Mouse (Mus musculus) limb, embryonic 10.5 days (tissue): ENCODE measurements around the gene 4930469K13Rik. TPM values are rescaled to one million over a fixed set of nuclear protein-coding genes. Genes with fewer than 3 reads are reported as not detected.
"Not testable (repeated sequence)": the region's sequence is repeated elsewhere in the genome, so short reads cannot be mapped to it uniquely, and the experiment has no call there.

ENCODE experiments used
- DNase-seq: peaks from one replicate; pipeline ENCODE4 v3.0.0-alpha.2; 2017; ENCODE audit warnings: low spot score
- H3K27ac ChIP-seq: fragments of 300-500 bp; sonication (generic); 2 replicates; pipeline ENCODE4 v1.5.1; 2016; ENCODE audit warnings: mild to moderate bottlenecking
- H3K27me3 ChIP-seq: fragments of 300-500 bp; sonication (generic); 2 replicates; pipeline ENCODE4 v1.6.1; 2016; ENCODE audit warnings: low read depth, mild to moderate bottlenecking; ENCODE audit not compliant: poor library complexity, severe bottlenecking
- H3K36me3 ChIP-seq: fragments of 300-500 bp; sonication (generic); 2 replicates; pipeline ENCODE4 v1.6.1; 2016; ENCODE audit warnings: mild to moderate bottlenecking, moderate library complexity
- H3K4me1 ChIP-seq: fragments of 300-500 bp; sonication (generic); 2 replicates; pipeline ENCODE4 v1.6.1; 2016
- H3K4me3 ChIP-seq: fragments of 300-500 bp; sonication (generic); 2 replicates; pipeline ENCODE4 v1.5.1; 2016; ENCODE audit warnings: mild to moderate bottlenecking, moderate library complexity
- H3K9me3 ChIP-seq: fragments of 300-500 bp; sonication (generic); replicated peaks from 2 replicates; pipeline ENCODE4 v1.6.1; 2016; ENCODE audit warnings: mild to moderate bottlenecking
- WGBS: fragments of 180-500 bp; shearing (Covaris S2); methylation state at CpG from one replicate; pipeline ENCODE4 v1.1.7; 2016; 5-methylcytosine and 5-hydroxymethylcytosine counted together
- polyA plus RNA-seq: library from polyadenylated mRNA; unstranded; fragments of >200 nt; fragmentation: Nextera tagmentation; extraction: Ambion mirVana; gene quantifications from 2 replicates; pipeline ENCODE4 v1.2.1, GENCODE M21; 2016

The 4930469K13Rik gene
- polyA plus RNA-seq: not detected in 2 replicates

GRCm38 (mm10) chr11:34098422-34098821 lies at the start of gene 4930469K13Rik:
Gene 4930469K13Rik, minus strand, starts transcription at chr11:34098554.
- H3K4me1 ChIP-seq: no peaks in the 10 kb centered on the region
- no peaks in the 10 kb centered on the region for H3K9me3 ChIP-seq
- 84% methylated on average over 10 of the region's 10 CpGs for WGBS
- no peaks in the 10 kb centered on the region for H3K27me3 ChIP-seq
- no peak within 1 kb of the TSS for H3K4me3 ChIP-seq
- H3K27ac ChIP-seq: no peak within 1 kb of the TSS
- no peak for DNase-seq
- no peaks in the 10 kb centered on the region for H3K36me3 ChIP-seq

- H3K27me3 ChIP-seq: no peaks in the 10 kb centered on the region
- no peaks in the 10 kb centered on the region for H3K9me3 ChIP-seq
- H3K27ac ChIP-seq: no peak overlapping the region
- 79% methylated on average over 5 of the region's 5 CpGs for WGBS
- H3K36me3 ChIP-seq: no peaks in the 10 kb centered on the region
- no peak for DNase-seq
- H3K4me1 ChIP-seq: peaks cover 22% of the 10 kb centered on the region
- H3K4me3 ChIP-seq: no peak overlapping the region
Observed at GRCm38 (mm10) chr11:34146934-34147333, 48.6 kb upstream of the 4930469K13Rik start.

- DNase-seq: no peak
- no peaks in the 10 kb centered on the region for H3K9me3 ChIP-seq
- 83% methylated on average over 4 of the region's 4 CpGs for WGBS
- no peaks in the 10 kb centered on the region for H3K27me3 ChIP-seq
- peaks cover 22% of the 10 kb centered on the region for H3K4me1 ChIP-seq
- H3K36me3 ChIP-seq: no peaks in the 10 kb centered on the region
- H3K27ac ChIP-seq: no peak overlapping the region
- H3K4me3 ChIP-seq: no peak overlapping the region
Observed at GRCm38 (mm10) chr11:34144421-34144820, 46.1 kb upstream of the 4930469K13Rik start.

- no peaks in the 10 kb centered on the region for H3K27me3 ChIP-seq
Observed at GRCm38 (mm10) chr11:34143984-34144383, 45.6 kb upstream of the 4930469K13Rik start.

GRCm38 (mm10) chr11:34139296-34139695 lies 40.9 kb upstream of the 4930469K13Rik start:
- Histone ChIP-seq H3K27me3 (no peaks in the 10 kb centered on the region), H3K27ac (no peak overlapping the region), H3K36me3 (no peaks in the 10 kb centered on the region), H3K4me3 (no peak overlapping the region), H3K9me3 (no peaks in the 10 kb centered on the region), H3K4me1 (peaks cover 13% of the 10 kb centered on the region)
- DNase-seq: no peak
- 88% methylated on average over 8 of the region's 8 CpGs for WGBS

More at GRCm38 (mm10) chr11:34143984-34144383, 45.6 kb upstream of the 4930469K13Rik start:
- H3K27ac ChIP-seq: no peak overlapping the region
- no peak overlapping the region for H3K4me3 ChIP-seq
- H3K9me3 ChIP-seq: no peaks in the 10 kb centered on the region
- DNase-seq: no peak
- H3K4me1 ChIP-seq: peaks cover 22% of the 10 kb centered on the region
- WGBS: 75% methylated on average over 5 of the region's 5 CpGs
- H3K36me3 ChIP-seq: no peaks in the 10 kb centered on the region

- Histone ChIP-seq H3K4me3 (no peak overlapping the region), H3K27me3 (no peaks in the 10 kb centered on the region), H3K36me3 (no peaks in the 10 kb centered on the region), H3K27ac (no peak overlapping the region), H3K4me1 (peaks cover 5% of the 10 kb centered on the region), H3K9me3 (no peaks in the 10 kb centered on the region)
- no peak for DNase-seq
- 63% methylated on average over 2 of the region's 2 CpGs for WGBS
Observed at GRCm38 (mm10) chr11:34128412-34128811, 30.1 kb upstream of the 4930469K13Rik start.

- H3K4me3 ChIP-seq, H3K9me3 ChIP-seq, DNase-seq, H3K27ac ChIP-seq, H3K27me3 ChIP-seq, H3K36me3 ChIP-seq, H3K4me1 ChIP-seq: not testable (repeated sequence)
- 88% methylated on average over 3 of the region's 3 CpGs for WGBS
Observed at GRCm38 (mm10) chr11:34125727-34126126, 27.4 kb upstream of the 4930469K13Rik start.

GRCm38 (mm10) chr11:34124852-34125251 lies 26.5 kb upstream of the 4930469K13Rik start:
- WGBS: 52% methylated on average over 7 of the region's 7 CpGs
- peaks cover 9% of the 10 kb centered on the region for H3K4me1 ChIP-seq
- no peaks in the 10 kb centered on the region for H3K9me3 ChIP-seq
- no peaks in the 10 kb centered on the region for H3K27me3 ChIP-seq
- H3K36me3 ChIP-seq: no peaks in the 10 kb centered on the region
- no peak overlapping the region for H3K27ac ChIP-seq
- H3K4me3 ChIP-seq: no peak overlapping the region
- DNase-seq: no peak

GRCm38 (mm10) chr11:34123147-34123546 lies 24.8 kb upstream of the 4930469K13Rik start:
- Histone ChIP-seq H3K27ac (no peak overlapping the region), H3K9me3 (no peaks in the 10 kb centered on the region), H3K27me3 (no peaks in the 10 kb centered on the region), H3K4me3 (no peak overlapping the region), H3K36me3 (no peaks in the 10 kb centered on the region), H3K4me1 (peaks cover 22% of the 10 kb centered on the region)
- peak; percentile 51 for DNase-seq
- WGBS: 15% methylated on average over 2 of the region's 2 CpGs

GRCm38 (mm10) chr11:34118319-34118718 lies 20.0 kb upstream of the 4930469K13Rik start:
- H3K4me3 ChIP-seq: no peak overlapping the region
- H3K4me1 ChIP-seq: peaks cover 19% of the 10 kb centered on the region
- H3K27ac ChIP-seq: no peak overlapping the region
- WGBS: 81% methylated on average over 3 of the region's 3 CpGs
- H3K9me3 ChIP-seq: no peaks in the 10 kb centered on the region
- no peaks in the 10 kb centered on the region for H3K27me3 ChIP-seq
- no peaks in the 10 kb centered on the region for H3K36me3 ChIP-seq
- no peak for DNase-seq

GRCm38 (mm10) chr11:34117581-34117980 lies 19.2 kb upstream of the 4930469K13Rik start:
- H3K27me3 ChIP-seq: no peaks in the 10 kb centered on the region
- H3K27ac ChIP-seq: no peak overlapping the region
- 87% methylated on average over 3 of the region's 3 CpGs for WGBS
- H3K9me3 ChIP-seq: no peaks in the 10 kb centered on the region
- H3K4me3 ChIP-seq: no peak overlapping the region
- no peak for DNase-seq
- no peaks in the 10 kb centered on the region for H3K36me3 ChIP-seq
- H3K4me1 ChIP-seq: peaks cover 19% of the 10 kb centered on the region

GRCm38 (mm10) chr11:34116572-34117135 lies 18.3 kb upstream of the 4930469K13Rik start:
- no peaks in the 10 kb centered on the region for H3K27me3 ChIP-seq
- 67% methylated on average over 2 of the region's 2 CpGs for WGBS
- no peak for DNase-seq

GRCm38 (mm10) chr11:34113760-34114159 lies 15.4 kb upstream of the 4930469K13Rik start:
- Histone ChIP-seq H3K27ac (no peak overlapping the region), H3K27me3 (no peaks in the 10 kb centered on the region), H3K9me3 (no peaks in the 10 kb centered on the region), H3K4me3 (no peak overlapping the region), H3K4me1 (peaks cover 9% of the 10 kb centered on the region), H3K36me3 (no peaks in the 10 kb centered on the region)
- DNase-seq: no peak
- WGBS: 74% methylated on average over 2 of the region's 2 CpGs

More at GRCm38 (mm10) chr11:34116572-34117135, 18.3 kb upstream of the 4930469K13Rik start:
- H3K27ac ChIP-seq: no peak overlapping the region
- peaks cover 19% of the 10 kb centered on the region for H3K4me1 ChIP-seq
- H3K9me3 ChIP-seq: no peaks in the 10 kb centered on the region
- no peaks in the 10 kb centered on the region for H3K36me3 ChIP-seq
- H3K4me3 ChIP-seq: no peak overlapping the region
